Mouse (Mus musculus) hindbrain, embryonic 11.5 days (tissue): Measurements from ENCODE around the gene Gabrb1. TPM values are rescaled to one million over a fixed set of nuclear protein-coding genes. Genes with fewer than 3 reads are reported as not detected.

Experiments used
- ATAC-seq: fragments of 200-750 bp; cut with Nextera tagmentation; 2 replicates; pipeline ENCODE4 v1.8.0; 2017; ENCODE audit warnings: mild to moderate bottlenecking, moderate TSS enrichment, moderate library complexity; ENCODE audit not compliant: low FRiP score
- DNase-seq: peaks from one replicate; pipeline ENCODE4 v3.0.0-alpha.2; 2015; ENCODE audit warnings: low spot score
- H3K27ac ChIP-seq: fragments of 300-500 bp; sonication (generic); 2 replicates; pipeline ENCODE4 v1.5.1; 2014; ENCODE audit warnings: mild to moderate bottlenecking, low read depth, low read length
- H3K27me3 ChIP-seq: fragments of 300-500 bp; sonication (generic); 2 replicates; pipeline ENCODE4 v1.6.1; 2014; ENCODE audit warnings: mild to moderate bottlenecking, low read length, moderate library complexity, mixed read lengths; ENCODE audit not compliant: control insufficient read depth, insufficient read depth
- H3K36me3 ChIP-seq: fragments of 300-500 bp; sonication (generic); 2 replicates; pipeline ENCODE4 v1.6.1; 2014; ENCODE audit warnings: mild to moderate bottlenecking, low read length, moderate library complexity, mixed read lengths; ENCODE audit not compliant: control insufficient read depth, insufficient read depth
- H3K4me1 ChIP-seq: fragments of 300-500 bp; sonication (generic); replicated peaks from 2 replicates; pipeline ENCODE4 v1.6.1; 2014; ENCODE audit warnings: low read length, mixed read lengths; ENCODE audit not compliant: control insufficient read depth, insufficient read depth
- H3K4me2 ChIP-seq: fragments of 300-500 bp; sonication (generic); replicated peaks from 2 replicates; pipeline ENCODE4 v1.6.1; 2014; ENCODE audit warnings: mild to moderate bottlenecking, low read depth, low read length
- H3K4me3 ChIP-seq: fragments of 300-500 bp; sonication (generic); 2 replicates; pipeline ENCODE4 v1.5.1; 2014; ENCODE audit warnings: low read depth, low read length
- H3K9ac ChIP-seq: fragments of 300-500 bp; sonication (generic); 2 replicates; pipeline ENCODE4 v1.6.1; 2014; ENCODE audit warnings: low read depth, low read length
- H3K9me3 ChIP-seq: fragments of 300-500 bp; sonication (generic); 2 replicates; pipeline ENCODE4 v1.6.1; 2016; ENCODE audit warnings: low read length; ENCODE audit not compliant: control insufficient read depth
- WGBS: fragments of 180-500 bp; shearing (Covaris S2); extraction: QIAGEN DNeasy Blood & Tissue Kit; methylation state at CpG from one replicate; pipeline ENCODE4 v1.1.7; 2014; 5-methylcytosine and 5-hydroxymethylcytosine counted together
- polyA plus RNA-seq: library from polyadenylated mRNA; unstranded; fragments of >200 nt; fragmentation: Nextera tagmentation; extraction: Ambion mirVana; gene quantifications from 2 replicates; pipeline ENCODE4 v1.2.1, GENCODE M21; 2014

Gene Gabrb1
- polyA plus RNA-seq, 1 experiment from 2014 or later = 0.29 TPM

GRCm38 (mm10) chr5:71761105-71761504 is 103.2 kb downstream of the Gabrb1 start:
- no peaks in the 10 kb centered on the region for H3K9me3 ChIP-seq
- no peaks in the 10 kb centered on the region for H3K27me3 ChIP-seq
- no peak for DNase-seq
- no peak overlapping the region for H3K4me2 ChIP-seq
- ATAC-seq = no peak
- no peak overlapping the region for H3K27ac ChIP-seq
- H3K4me3 ChIP-seq = no peak overlapping the region
- no peak overlapping the region for H3K9ac ChIP-seq
- no peaks in the 10 kb centered on the region for H3K4me1 ChIP-seq
- 94% methylated on average over 6 of the region's 6 CpGs for WGBS
- no peaks in the 10 kb centered on the region for H3K36me3 ChIP-seq

GRCm38 (mm10) chr5:71781514-71782179 is 123.7 kb downstream of the Gabrb1 start:
- no peaks in the 10 kb centered on the region for H3K9me3 ChIP-seq
- no peak overlapping the region for H3K27ac ChIP-seq
- no peak for ATAC-seq
- no peak overlapping the region for H3K4me2 ChIP-seq
- no peaks in the 10 kb centered on the region for H3K27me3 ChIP-seq
- no peak for DNase-seq
- no peak overlapping the region for H3K9ac ChIP-seq
- 86% methylated on average over 2 of the region's 2 CpGs for WGBS
- no peak overlapping the region for H3K4me3 ChIP-seq
- no peaks in the 10 kb centered on the region for H3K4me1 ChIP-seq
- H3K36me3 ChIP-seq = no peaks in the 10 kb centered on the region

GRCm38 (mm10) chr5:71822862-71823261 is 164.9 kb downstream of the Gabrb1 start:
- DNase-seq (no peak), ATAC-seq (no peak)
- no peak overlapping the region for H3K4me2 ChIP-seq
- 57% methylated on average over 1 of the region's 1 CpGs for WGBS
- H3K9ac ChIP-seq = no peak overlapping the region
- no peaks in the 10 kb centered on the region for H3K36me3 ChIP-seq
- H3K27me3 ChIP-seq = no peaks in the 10 kb centered on the region
- no peak overlapping the region for H3K27ac ChIP-seq
- H3K9me3 ChIP-seq = no peaks in the 10 kb centered on the region
- H3K4me3 ChIP-seq = no peak overlapping the region
- H3K4me1 ChIP-seq = no peaks in the 10 kb centered on the region

- H3K9ac ChIP-seq = no peak overlapping the region
- H3K4me2 ChIP-seq = no peak overlapping the region
- H3K27ac ChIP-seq = no peak overlapping the region
- H3K4me3 ChIP-seq = no peak overlapping the region
- no peaks in the 10 kb centered on the region for H3K4me1 ChIP-seq
- no peak for DNase-seq
- H3K9me3 ChIP-seq = no peaks in the 10 kb centered on the region
- no peaks in the 10 kb centered on the region for H3K36me3 ChIP-seq
- ATAC-seq = no peak
- H3K27me3 ChIP-seq = no peaks in the 10 kb centered on the region
Measured at GRCm38 (mm10) chr5:71828342-71828741, 170.4 kb downstream of the Gabrb1 start.

- H3K4me3 ChIP-seq = no peak overlapping the region
- H3K36me3 ChIP-seq = no peaks in the 10 kb centered on the region
- ATAC-seq = no peak
- DNase-seq = no peak
- no peak overlapping the region for H3K4me2 ChIP-seq
- WGBS = 88% methylated on average over 1 of the region's 1 CpGs
- H3K27ac ChIP-seq = no peak overlapping the region
- no peaks in the 10 kb centered on the region for H3K4me1 ChIP-seq
- H3K9me3 ChIP-seq = no peaks in the 10 kb centered on the region
- H3K27me3 ChIP-seq = no peaks in the 10 kb centered on the region
- no peak overlapping the region for H3K9ac ChIP-seq
Measured at GRCm38 (mm10) chr5:71828996-71829395, 171.1 kb downstream of the Gabrb1 start.

GRCm38 (mm10) chr5:71830342-71830741 is 172.4 kb downstream of the Gabrb1 start:
- no peak overlapping the region for H3K4me3 ChIP-seq
- H3K4me1 ChIP-seq = no peaks in the 10 kb centered on the region
- no peak overlapping the region for H3K4me2 ChIP-seq
- no peak overlapping the region for H3K27ac ChIP-seq
- no peaks in the 10 kb centered on the region for H3K36me3 ChIP-seq
- no peak for ATAC-seq
- 89% methylated on average over 2 of the region's 2 CpGs for WGBS
- DNase-seq = no peak
- H3K9ac ChIP-seq = no peak overlapping the region
- no peaks in the 10 kb centered on the region for H3K9me3 ChIP-seq
- no peaks in the 10 kb centered on the region for H3K27me3 ChIP-seq

GRCm38 (mm10) chr5:71842241-71842640 is 184.3 kb downstream of the Gabrb1 start:
- no peak for DNase-seq
- H3K27me3 ChIP-seq = no peaks in the 10 kb centered on the region
- no peaks in the 10 kb centered on the region for H3K4me1 ChIP-seq
- H3K27ac ChIP-seq = no peak overlapping the region
- no peak overlapping the region for H3K9ac ChIP-seq
- no peak for ATAC-seq
- H3K9me3 ChIP-seq = no peaks in the 10 kb centered on the region
- H3K4me2 ChIP-seq = no peak overlapping the region
- no peaks in the 10 kb centered on the region for H3K36me3 ChIP-seq
- no peak overlapping the region for H3K4me3 ChIP-seq

- no peak overlapping the region for H3K4me3 ChIP-seq
- 87% methylated on average over 2 of the region's 2 CpGs for WGBS
Measured at GRCm38 (mm10) chr5:71898214-71898613, 240.3 kb downstream of the Gabrb1 start.

GRCm38 (mm10) chr5:71903399-71903798 is 245.5 kb downstream of the Gabrb1 start:
- Histone ChIP-seq H3K4me1 (no peaks in the 10 kb centered on the region), H3K27me3 (no peaks in the 10 kb centered on the region), H3K9me3 (no peaks in the 10 kb centered on the region), H3K36me3 (no peaks in the 10 kb centered on the region), H3K4me2 (no peak overlapping the region), H3K9ac (no peak overlapping the region), H3K4me3 (no peak overlapping the region), H3K27ac (no peak overlapping the region)
- WGBS = 90% methylated on average over 7 of the region's 7 CpGs
- ATAC-seq = no peak
- no peak for DNase-seq

More at GRCm38 (mm10) chr5:71898214-71898613, 240.3 kb downstream of the Gabrb1 start:
- Histone ChIP-seq H3K9ac (no peak overlapping the region), H3K4me2 (no peak overlapping the region), H3K4me1 (no peaks in the 10 kb centered on the region), H3K27me3 (no peaks in the 10 kb centered on the region), H3K27ac (no peak overlapping the region), H3K9me3 (no peaks in the 10 kb centered on the region), H3K36me3 (no peaks in the 10 kb centered on the region)
- DNase-seq (no peak), ATAC-seq (no peak)
